8 mouse cellular contexts compared by ENCODE assay signal in genomic region chr11:3373591-3374292, GRCm38 (mm10). TPM values are rescaled to one million over a fixed set of nuclear protein-coding genes. Genes with fewer than 3 reads are reported as not detected.
DNase-seq lines count a peak whose midpoint lies in the region; ATAC-seq and TF ChIP-seq lines count a peak whose summit lies in the region.

No protein-coding gene starts in this region.

- no peaks in the 10 kb centered on the region for H3K9me3 ChIP-seq in heart, embryonic 15.5 days (replicated peaks)
- no peaks in the 10 kb centered on the region for H3K9me3 ChIP-seq in limb, embryonic 15.5 days

- H3K4me2 ChIP-seq in heart, embryonic 15.5 days: peak overlapping the region; percentile 53
- peak overlapping the region; percentile 12 for H3K4me2 ChIP-seq in limb, embryonic 15.5 days

- H3K4me1 ChIP-seq in heart, embryonic 15.5 days (replicated peaks): peaks cover 56% of the 10 kb centered on the region
- H3K4me1 ChIP-seq in limb, embryonic 15.5 days: peaks cover 45% of the 10 kb centered on the region
- peaks cover 12% of the 10 kb centered on the region for H3K4me1 ChIP-seq in thymus, adult 2 months (replicated peaks; ENCODE audit: control insufficient read depth, insufficient read depth, low read length)

- H3K36me3 ChIP-seq in heart, embryonic 15.5 days: no peaks in the 10 kb centered on the region
- no peaks in the 10 kb centered on the region for H3K36me3 ChIP-seq in limb, embryonic 15.5 days
- H3K36me3 ChIP-seq in thymus, adult 2 months (ENCODE audit: control insufficient read depth, insufficient read depth, low read length): no peaks in the 10 kb centered on the region

- peak overlapping the region; percentile 92 for H3K27ac ChIP-seq in heart, embryonic 15.5 days
- peak overlapping the region; percentile 74 for H3K27ac ChIP-seq in limb, embryonic 15.5 days
- no peak overlapping the region for H3K27ac ChIP-seq in thymus, adult 2 months (ENCODE audit: control insufficient read depth, insufficient read depth, low read length)

- no peak for TF ChIP-seq POLR2A in thymus, adult 2 months (IDR thresholded peaks at IDR 0.05; ENCODE audit: control insufficient read depth, extremely low read depth, insufficient read depth, low read length, poor library complexity)

- H3K9ac ChIP-seq in heart, embryonic 15.5 days: peak overlapping the region; percentile 19; the same call in 1 of the 2 replicates
- no peak overlapping the region for H3K9ac ChIP-seq in limb, embryonic 15.5 days

- 13% methylated on average over 7 of the region's 7 CpGs for WGBS in heart, embryonic 15.5 days
- WGBS in limb, embryonic 15.5 days: 11% methylated on average over 7 of the region's 7 CpGs
- WGBS in thymus, adult 2 months: 93% methylated on average over 7 of the region's 7 CpGs

- no peaks in the 10 kb centered on the region for H3K27me3 ChIP-seq in heart, embryonic 15.5 days
- no peaks in the 10 kb centered on the region for H3K27me3 ChIP-seq in limb, embryonic 15.5 days
- no peaks in the 10 kb centered on the region for H3K27me3 ChIP-seq in thymus, adult 2 months (ENCODE audit: control insufficient read depth, insufficient read depth, low read length)

- intact Hi-C loops in heart, postnatal 36 days (cut with DNase I): no loop called here

- 0 out of 2 replicates have a peak, but pooled peaks have one; percentile 17 for ATAC-seq in heart, embryonic 15.5 days (replicated peaks; ENCODE audit: insufficient number of reproducible peaks, insufficient read depth, low FRiP score, low read depth)
- no peak for ATAC-seq in limb, embryonic 15.5 days (ENCODE audit: insufficient number of reproducible peaks, low FRiP score, low TSS enrichment, low read depth)

- H3K4me3 ChIP-seq in heart, embryonic 15.5 days: peak overlapping the region; percentile 14; the same call in 1 of the 2 replicates
- H3K4me3 ChIP-seq in limb, embryonic 15.5 days: no peak overlapping the region
- H3K4me3 ChIP-seq in thymus, adult 2 months (ENCODE audit: control insufficient read depth, insufficient read depth, low read length): no peak overlapping the region

- DNase-seq in heart, postnatal 36 days: no peak
- peak; percentile 69 for DNase-seq in NIH3T3 (ENCODE audit: low read depth)
- DNase-seq in forelimb bud, embryonic 11.5 days (ENCODE audit: low read depth, low spot score): peak; percentile 26
- no peak for DNase-seq in thymus, adult 2 months
- no peak for DNase-seq in thymus, postnatal 14 days
- DNase-seq in c-Kit-positive CD71-positive TER-119-positive erythroid progenitor cells, embryonic 14.5 days (ENCODE audit: low spot score): no peak

- TF ChIP-seq CTCF in thymus, adult 2 months (IDR thresholded peaks at IDR 0.05; ENCODE audit: borderline replicate concordance, control insufficient read depth, extremely low read depth, insufficient read depth, low read length, poor library complexity): no peak

RNA-seq across cellular contexts. Expression of gene Limk2, which starts 35.2 kb away (rescaled TPM):
- polyA plus RNA-seq in heart, embryonic 15.5 days (2015; fragmentation: Nextera tagmentation; extraction: Ambion mirVana): 42.3 and 54.6 TPM in 2 replicates
- 10 to 100 TPM; 17.6 to 24.8 TPM for total RNA-seq in heart, postnatal 36 days (2021)
- polyA plus RNA-seq in limb, embryonic 15.5 days (2015; fragmentation: Nextera tagmentation; extraction: Ambion mirVana): 102 and 108 TPM in 2 replicates
- 167 and 185 TPM in 2 replicates for polyA plus RNA-seq in thymus, adult 2 months (2012; rRNA removed)

RNA-seq across cellular contexts. Expression of gene Pik3ip1, which starts 43.5 kb away (rescaled TPM):
- polyA plus RNA-seq in heart, embryonic 15.5 days (2015; fragmentation: Nextera tagmentation; extraction: Ambion mirVana): 35.1 and 36.1 TPM in 2 replicates
- total RNA-seq in heart, postnatal 36 days (2021): 10 to 100 TPM; 49.4 to 66.2 TPM
- polyA plus RNA-seq in limb, embryonic 15.5 days (2015; fragmentation: Nextera tagmentation; extraction: Ambion mirVana): 15.6 and 17.9 TPM in 2 replicates
- 151 and 153 TPM in 2 replicates for polyA plus RNA-seq in thymus, adult 2 months (2012; rRNA removed)

Comparison
In these comparisons a context has a peak if more than half of its experiments do, and no peak if none do; other contexts are left out.
1. DNase-seq: peak in NIH3T3 (single experiment) and forelimb bud, embryonic 11.5 days (single experiment); none in heart, postnatal 36 days (0 of 2), thymus, adult 2 months (single experiment), thymus, postnatal 14 days (single experiment) and c-Kit-positive CD71-positive TER-119-positive erythroid progenitor cells, embryonic 14.5 days (single experiment).